Mouse (Mus musculus): ENCODE data around the gene Tcp10b. TPM values are rescaled to one million over a fixed set of nuclear protein-coding genes. Genes with fewer than 3 reads are reported as not detected.
"Not testable (repeated sequence)": the region's sequence is repeated elsewhere in the genome, so short reads cannot be mapped to it uniquely, and the experiment has no call there.

Gene Tcp10b
- polyA plus RNA-seq, 1 experiment = not detected

- not testable (repeated sequence) for H3K36me3 ChIP-seq (ENCODE audit: control insufficient read depth, insufficient read depth); H3K79me2 ChIP-seq (ENCODE audit: control insufficient read depth, insufficient read depth); H3K4me3 ChIP-seq; H3ac ChIP-seq (ENCODE audit: control insufficient read depth, insufficient read length); H3K27me3 ChIP-seq (ENCODE audit: control insufficient read depth, insufficient read depth, insufficient read length); H3K4me2 ChIP-seq (ENCODE audit: low read depth)
These were observed 31.3 kb downstream of the Tcp10b start for GRCm38 (mm10) chr17:13092100-13092764.

DNA sequence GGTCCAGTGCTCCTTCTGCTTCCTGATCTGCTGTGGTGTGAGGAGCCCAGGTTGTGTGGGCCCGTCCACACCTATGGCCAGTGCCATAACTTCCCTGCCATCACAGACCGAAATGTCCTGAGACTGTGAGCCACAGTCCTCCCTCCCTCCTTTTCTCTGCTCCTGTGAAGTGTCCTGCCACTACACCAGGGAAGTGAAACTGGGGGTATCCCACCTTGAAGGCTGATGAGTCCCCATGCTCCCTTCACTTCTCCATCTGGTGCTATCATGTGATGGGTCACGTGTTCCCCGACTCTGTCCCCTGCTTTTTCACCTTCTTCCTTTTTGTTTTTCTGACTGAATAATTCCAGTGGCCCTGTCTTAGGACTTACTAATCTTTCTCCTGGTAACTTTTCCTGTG is 32.1 kb downstream of the Tcp10b start:
- H3K27me3 ChIP-seq (ENCODE audit: control insufficient read depth, insufficient read depth, insufficient read length); H3ac ChIP-seq (ENCODE audit: control insufficient read depth, insufficient read length); H3K4me2 ChIP-seq (ENCODE audit: low read depth); H3K4me3 ChIP-seq; H3K79me2 ChIP-seq (ENCODE audit: control insufficient read depth, insufficient read depth); H3K36me3 ChIP-seq (ENCODE audit: control insufficient read depth, insufficient read depth): not testable (repeated sequence)

DNA sequence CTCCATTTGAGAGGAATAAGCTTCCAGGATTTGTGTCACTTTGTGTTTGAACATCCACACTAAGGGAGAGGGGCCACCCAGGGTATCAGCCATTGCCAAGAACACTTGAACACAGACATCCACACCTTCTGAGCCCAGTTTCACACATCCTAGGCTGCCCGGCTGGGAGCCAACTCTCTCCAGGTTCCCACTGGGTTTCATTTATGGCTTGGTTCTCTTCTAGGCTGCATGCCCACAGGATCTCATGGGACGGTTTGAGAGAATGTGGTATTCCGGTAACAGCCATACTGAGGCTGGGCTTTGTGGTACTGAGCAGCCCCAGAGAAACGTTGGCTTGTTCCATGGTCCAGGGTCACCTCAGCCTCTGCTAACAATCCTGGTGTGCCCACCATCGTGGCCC is 45.7 kb downstream of the Tcp10b start:
- not testable (repeated sequence) for H3K4me3 ChIP-seq; H3K4me2 ChIP-seq (ENCODE audit: low read depth); H3K27me3 ChIP-seq (ENCODE audit: control insufficient read depth, insufficient read depth, insufficient read length); H3K36me3 ChIP-seq (ENCODE audit: control insufficient read depth, insufficient read depth); H3K79me2 ChIP-seq (ENCODE audit: control insufficient read depth, insufficient read depth); H3ac ChIP-seq (ENCODE audit: control insufficient read depth, insufficient read length)

- not testable (repeated sequence) for H3K27me3 ChIP-seq (ENCODE audit: control insufficient read depth, insufficient read depth, insufficient read length); H3K79me2 ChIP-seq (ENCODE audit: control insufficient read depth, insufficient read depth); H3K4me2 ChIP-seq (ENCODE audit: low read depth); H3K4me3 ChIP-seq; H3K36me3 ChIP-seq (ENCODE audit: control insufficient read depth, insufficient read depth); H3ac ChIP-seq (ENCODE audit: control insufficient read depth, insufficient read length)
These were observed 51.8 kb downstream of the Tcp10b start for GRCm38 (mm10) chr17:13112504-13113291.

DNA sequence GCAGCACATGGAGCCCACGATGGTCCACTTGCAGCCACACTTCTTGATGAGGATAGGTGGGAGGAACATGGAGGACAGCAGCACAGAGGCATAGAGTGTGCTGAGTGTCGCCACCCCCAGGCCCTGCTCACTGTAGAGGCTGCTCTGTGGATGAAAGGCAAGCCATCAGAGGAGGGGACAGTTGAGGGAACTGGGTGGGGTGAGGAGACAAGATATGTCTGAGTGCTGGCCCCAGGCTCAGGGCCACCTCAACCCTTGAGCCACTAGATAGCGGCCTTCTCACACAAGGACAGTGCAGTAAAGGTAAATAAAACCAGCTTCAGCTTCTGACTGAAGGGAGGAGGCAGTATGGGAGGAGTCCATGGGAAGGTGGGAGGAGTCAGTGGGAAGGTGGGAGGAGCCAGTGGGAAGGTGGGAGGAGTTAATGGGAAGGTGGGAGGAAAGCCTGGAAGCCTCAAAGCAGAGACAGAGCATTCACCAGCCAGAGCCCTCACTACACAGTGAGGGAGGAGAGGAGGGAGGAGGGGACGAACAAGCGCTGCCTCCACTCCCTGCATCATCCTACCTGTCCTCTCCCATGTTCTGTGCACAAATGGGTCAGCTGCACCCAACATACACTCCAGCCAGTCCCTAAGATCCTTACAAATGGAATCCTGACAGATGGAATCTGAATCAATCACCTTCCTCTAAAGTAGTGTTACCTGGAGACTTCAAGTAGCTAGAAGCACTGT is 62.6 kb downstream of the Tcp10b start:
- H3K27me3 ChIP-seq (ENCODE audit: control insufficient read depth, insufficient read depth, insufficient read length); H3K4me2 ChIP-seq (ENCODE audit: low read depth); H3K36me3 ChIP-seq (ENCODE audit: control insufficient read depth, insufficient read depth); H3ac ChIP-seq (ENCODE audit: control insufficient read depth, insufficient read length); H3K4me3 ChIP-seq; H3K79me2 ChIP-seq (ENCODE audit: control insufficient read depth, insufficient read depth): not testable (repeated sequence)

DNA sequence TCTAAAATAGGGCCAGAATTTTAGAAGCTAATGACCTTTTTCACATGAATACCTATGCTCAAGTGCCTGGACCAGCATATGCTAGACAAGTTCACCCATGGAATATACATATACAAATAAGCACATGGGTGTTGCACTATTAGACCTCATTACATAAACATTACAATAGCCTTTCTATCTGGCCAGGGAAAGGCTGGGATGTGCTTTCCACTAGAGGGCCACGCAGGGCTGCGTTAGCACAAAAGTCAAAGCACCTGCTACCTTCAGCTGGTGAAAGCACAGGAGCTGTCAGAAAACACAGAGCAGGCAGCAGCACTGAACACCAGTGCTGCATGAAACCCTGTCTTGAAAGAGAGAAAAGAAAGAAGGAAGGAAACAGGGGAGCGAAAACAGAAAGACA is 63.3 kb downstream of the Tcp10b start:
- H3K36me3 ChIP-seq (ENCODE audit: control insufficient read depth, insufficient read depth); H3ac ChIP-seq (ENCODE audit: control insufficient read depth, insufficient read length); H3K27me3 ChIP-seq (ENCODE audit: control insufficient read depth, insufficient read depth, insufficient read length); H3K4me3 ChIP-seq; H3K4me2 ChIP-seq (ENCODE audit: low read depth); H3K79me2 ChIP-seq (ENCODE audit: control insufficient read depth, insufficient read depth): not testable (repeated sequence)

DNA sequence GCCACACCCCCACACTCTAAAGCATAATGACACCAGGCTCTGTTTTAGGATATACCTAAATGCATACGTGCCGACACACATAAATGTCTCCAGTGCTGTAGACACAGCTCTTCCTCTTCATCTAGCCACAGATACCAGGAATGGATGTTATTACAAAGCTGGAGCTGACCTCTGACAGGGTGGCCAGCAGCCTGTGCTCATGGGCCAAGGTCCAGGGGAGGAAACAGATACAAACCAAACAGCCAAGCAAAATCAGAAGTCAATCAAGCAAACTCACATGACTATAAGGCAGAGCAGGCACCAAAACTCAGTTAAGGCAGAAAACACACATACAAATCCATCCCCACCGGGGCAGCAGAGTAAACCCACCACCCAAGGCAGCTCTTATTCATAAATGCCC is 68.4 kb downstream of the Tcp10b start:
- not testable (repeated sequence) for H3K36me3 ChIP-seq (ENCODE audit: control insufficient read depth, insufficient read depth); H3K4me3 ChIP-seq

GRCm38 (mm10) chr17:13129737-13130465 is 69.0 kb downstream of the Tcp10b start:
- not testable (repeated sequence) for H3K4me2 ChIP-seq (ENCODE audit: low read depth); H3ac ChIP-seq (ENCODE audit: control insufficient read depth, insufficient read length); H3K4me3 ChIP-seq; H3K27me3 ChIP-seq (ENCODE audit: control insufficient read depth, insufficient read depth, insufficient read length); H3K36me3 ChIP-seq (ENCODE audit: control insufficient read depth, insufficient read depth); H3K79me2 ChIP-seq (ENCODE audit: control insufficient read depth, insufficient read depth)

More for the DNA sequence above, 68.4 kb downstream of the Tcp10b start:
- H3K27me3 ChIP-seq (ENCODE audit: control insufficient read depth, insufficient read depth, insufficient read length); H3ac ChIP-seq (ENCODE audit: control insufficient read depth, insufficient read length); H3K4me2 ChIP-seq (ENCODE audit: low read depth); H3K79me2 ChIP-seq (ENCODE audit: control insufficient read depth, insufficient read depth): not testable (repeated sequence)

GRCm38 (mm10) chr17:13131710-13132109 is 70.8 kb downstream of the Tcp10b start, which contains the start of gene Unc93a:
Unc93a (minus strand) TSS chr17:13131810.
- not testable (repeated sequence) for H3K27me3 ChIP-seq (ENCODE audit: control insufficient read depth, insufficient read depth, insufficient read length); H3ac ChIP-seq (ENCODE audit: control insufficient read depth, insufficient read length); H3K4me3 ChIP-seq; H3K4me2 ChIP-seq (ENCODE audit: low read depth); H3K79me2 ChIP-seq (ENCODE audit: control insufficient read depth, insufficient read depth); H3K36me3 ChIP-seq (ENCODE audit: control insufficient read depth, insufficient read depth)

Other genes starting within 250 kb of the Tcp10b start
- 0.10 TPM for gene Mas1, start 193.0 kb upstream of the Tcp10b start, polyA plus RNA-seq (2012; fragmentation: generic; extraction: Trizol)
- gene Mrgprh, start 185.1 kb upstream of the Tcp10b start, polyA plus RNA-seq (2012; fragmentation: generic; extraction: Trizol) = not detected
- 0.05 TPM for gene Pnldc1, start 150.9 kb upstream of the Tcp10b start, polyA plus RNA-seq (2012; fragmentation: generic; extraction: Trizol)
- 237 TPM for gene Tcp1, start 145.4 kb upstream of the Tcp10b start, polyA plus RNA-seq (2012; fragmentation: generic; extraction: Trizol)
- 64.1 TPM for gene Mrpl18, start 144.8 kb upstream of the Tcp10b start, polyA plus RNA-seq (2012; fragmentation: generic; extraction: Trizol)
- gene Acat3, start 120.5 kb upstream of the Tcp10b start, polyA plus RNA-seq (2012; fragmentation: generic; extraction: Trizol) = 0.76 TPM
- 81.9 TPM for gene Acat2, start 100.4 kb upstream of the Tcp10b start, polyA plus RNA-seq (2012; fragmentation: generic; extraction: Trizol)
- gene Wtap, start 66.9 kb upstream of the Tcp10b start, polyA plus RNA-seq (2012; fragmentation: generic; extraction: Trizol) = 21.3 TPM
- 172 TPM for gene Sod2, start 54.3 kb upstream of the Tcp10b start, polyA plus RNA-seq (2012; fragmentation: generic; extraction: Trizol)
- not detected for gene Gpr31b, start 8.8 kb upstream of the Tcp10b start, polyA plus RNA-seq (2012; fragmentation: generic; extraction: Trizol)
- not detected for gene Unc93a, start 70.7 kb downstream of the Tcp10b start, polyA plus RNA-seq (2012; fragmentation: generic; extraction: Trizol)
- gene Smok2a, start 160.1 kb downstream of the Tcp10b start, polyA plus RNA-seq (2012; fragmentation: generic; extraction: Trizol) = not detected
- not detected for gene Smok2b, start 169.2 kb downstream of the Tcp10b start, polyA plus RNA-seq (2012; fragmentation: generic; extraction: Trizol)

Data from myocyte (in vitro differentiated cells).